Mouse (Mus musculus) midbrain, embryonic 13.5 days (tissue): ENCODE data around the gene Txnrd2. TPM values are rescaled to one million over a fixed set of nuclear protein-coding genes. Genes with fewer than 3 reads are reported as not detected.

Experiments
- ATAC-seq: fragments of 200-750 bp; cut with Nextera tagmentation; 2 replicates; pipeline ENCODE4 v1.8.0; 2017; ENCODE audit warnings: mild to moderate bottlenecking, moderate TSS enrichment, moderate library complexity
- H3K27ac ChIP-seq: fragments of 300-500 bp; sonication (generic); 2 replicates; pipeline ENCODE4 v1.5.1; 2015; ENCODE audit warnings: inconsistent platforms, mild to moderate bottlenecking, moderate library complexity
- H3K27me3 ChIP-seq: fragments of 300-500 bp; sonication (generic); 2 replicates; pipeline ENCODE4 v1.6.1; 2015; ENCODE audit warnings: mild to moderate bottlenecking, inconsistent platforms
- H3K36me3 ChIP-seq: fragments of 300-500 bp; sonication (generic); 2 replicates; pipeline ENCODE4 v1.6.1; 2015; ENCODE audit warnings: mild to moderate bottlenecking, inconsistent platforms
- H3K4me1 ChIP-seq: fragments of 300-500 bp; sonication (generic); replicated peaks from 2 replicates; pipeline ENCODE4 v1.6.1; 2015; ENCODE audit warnings: inconsistent platforms
- H3K4me2 ChIP-seq: fragments of 300-500 bp; sonication (generic); replicated peaks from 2 replicates; pipeline ENCODE4 v1.6.1; 2015; ENCODE audit warnings: moderate library complexity, mild to moderate bottlenecking, inconsistent platforms
- H3K4me3 ChIP-seq: fragments of 300-500 bp; sonication (generic); replicated peaks from 2 replicates; pipeline ENCODE4 v1.5.1; 2015; ENCODE audit warnings: mild to moderate bottlenecking, inconsistent platforms
- H3K9ac ChIP-seq: fragments of 300-500 bp; sonication (generic); replicated peaks from 2 replicates; pipeline ENCODE4 v1.6.1; 2015; ENCODE audit warnings: mild to moderate bottlenecking, inconsistent platforms
- H3K9me3 ChIP-seq: fragments of 300-500 bp; sonication (generic); 2 replicates; pipeline ENCODE4 v1.6.1; 2016; ENCODE audit warnings: mild to moderate bottlenecking, inconsistent platforms
- WGBS: fragments of 180-500 bp; shearing (Covaris S2); methylation state at CpG from one replicate; pipeline ENCODE4 v1.1.7; 2015; 5-methylcytosine and 5-hydroxymethylcytosine counted together
- polyA plus RNA-seq: library from polyadenylated mRNA; unstranded; fragments of >200 nt; fragmentation: Nextera tagmentation; extraction: Ambion mirVana; gene quantifications from 2 replicates; pipeline ENCODE4 v1.2.1, GENCODE M21; 2015

Gene Txnrd2
- polyA plus RNA-seq, 1 experiment from 2014 or later: 25.9 TPM

DNA sequence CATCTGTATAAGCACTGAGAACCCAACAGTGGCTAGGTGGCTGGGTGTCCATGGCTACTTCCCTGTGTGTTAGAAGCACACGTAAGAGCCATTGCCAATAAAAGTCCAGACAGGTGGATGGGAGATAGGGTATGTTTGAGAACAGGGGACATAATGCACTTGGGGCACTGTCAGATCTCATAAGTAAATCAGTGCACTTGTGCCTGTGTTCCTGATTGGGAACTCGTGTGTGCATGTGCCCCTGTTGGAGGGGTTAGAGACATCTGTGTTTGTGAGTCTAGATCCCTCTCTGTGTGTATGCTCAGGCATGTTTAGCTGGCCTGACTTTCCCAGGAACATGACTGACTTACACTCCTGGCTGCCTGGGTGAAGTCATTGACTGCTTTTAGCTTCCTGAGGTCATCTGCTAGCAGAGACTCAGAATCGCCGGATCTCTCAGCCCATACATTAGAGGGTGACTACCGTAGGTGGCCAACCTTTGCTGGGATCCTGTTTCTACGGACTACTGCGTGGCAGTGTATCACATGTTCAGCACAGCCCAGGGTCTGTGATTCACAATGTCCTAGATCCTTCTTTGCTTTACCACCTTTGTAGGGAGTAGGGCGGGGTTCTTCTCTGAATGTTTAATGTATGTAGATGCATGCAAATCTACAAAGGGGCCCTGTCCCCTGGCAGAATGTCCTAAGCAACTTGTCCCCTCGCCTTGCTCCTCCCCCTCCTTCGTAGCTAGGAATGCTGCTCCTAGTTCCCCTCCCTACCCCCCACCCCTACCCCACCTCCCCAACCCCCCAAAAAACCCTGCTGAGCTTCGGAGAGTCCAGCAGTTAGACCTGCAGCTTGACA, 31.2 kb upstream of the Txnrd2 start:
- ATAC-seq: peak; percentile 19
- Histone ChIP-seq H3K4me1 (peaks cover 66% of the 10 kb centered on the region), H3K4me3 (peak overlapping the region; percentile 16), H3K9me3 (no peaks in the 10 kb centered on the region), H3K4me2 (peak overlapping the region; percentile 87), H3K27me3 (no peaks in the 10 kb centered on the region), H3K27ac (peak overlapping the region; percentile 96), H3K9ac (peak overlapping the region; percentile 33; the same call in 1 of the 2 replicates), H3K36me3 (peaks cover 42% of the 10 kb centered on the region)
- 11% methylated on average over 11 of the region's 11 CpGs for WGBS

DNA sequence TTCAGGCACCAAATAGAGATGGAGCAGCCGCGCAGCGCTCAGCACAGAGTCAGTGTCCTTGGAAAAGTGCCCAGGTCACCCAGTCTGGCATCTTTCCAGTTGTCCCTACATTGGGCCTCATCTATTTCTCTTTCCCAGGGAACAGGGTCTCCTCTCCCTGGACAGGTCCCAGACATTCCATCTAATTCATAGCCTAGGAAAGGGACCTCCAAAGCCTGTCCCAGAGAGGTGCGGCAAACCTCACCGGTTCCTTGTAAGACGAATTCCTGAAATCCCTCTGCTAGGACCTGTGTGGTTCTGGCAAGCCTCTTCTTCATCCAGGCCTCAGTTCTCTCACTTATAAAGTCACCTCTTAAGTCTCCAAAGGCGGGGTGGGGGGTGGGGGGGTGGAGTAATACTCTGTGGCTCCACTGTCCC, 30.6 kb upstream of the Txnrd2 start:
- Histone ChIP-seq H3K27ac (peak overlapping the region; percentile 78), H3K4me2 (peak overlapping the region; percentile 87), H3K27me3 (no peaks in the 10 kb centered on the region), H3K4me1 (peaks cover 72% of the 10 kb centered on the region), H3K9ac (peak overlapping the region; percentile 44), H3K9me3 (no peaks in the 10 kb centered on the region), H3K36me3 (peaks cover 44% of the 10 kb centered on the region), H3K4me3 (peak overlapping the region; percentile 8; the same call in 1 of the 2 replicates)
- 15% methylated on average over 6 of the region's 7 CpGs for WGBS
- ATAC-seq: no peak; the same call in none of the 2 replicates

DNA sequence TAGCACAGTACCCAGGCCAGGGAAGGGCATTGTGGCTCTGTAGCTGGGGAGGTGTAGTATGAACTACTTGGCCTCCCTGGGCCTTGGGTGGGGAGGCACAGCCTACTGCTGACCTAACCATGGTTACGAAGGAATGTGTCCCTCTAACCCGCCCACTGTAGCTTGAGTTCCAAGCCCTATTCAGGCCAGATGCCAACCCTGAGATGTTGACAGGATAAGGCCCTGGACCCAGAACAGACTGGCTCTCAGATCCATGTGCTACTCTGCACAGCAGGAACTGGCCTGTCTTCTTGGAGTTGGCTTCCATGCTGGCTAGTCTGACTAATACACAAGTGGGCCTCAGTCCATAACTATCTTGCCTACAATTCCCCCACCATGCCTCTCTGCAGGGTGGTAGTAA, 30.0 kb upstream of the Txnrd2 start:
- Histone ChIP-seq H3K4me2 (peak overlapping the region; percentile 87), H3K4me1 (peaks cover 78% of the 10 kb centered on the region), H3K36me3 (peaks cover 45% of the 10 kb centered on the region), H3K27me3 (no peaks in the 10 kb centered on the region), H3K4me3 (peak overlapping the region; percentile 8; the same call in 1 of the 2 replicates), H3K27ac (peak overlapping the region; percentile 78), H3K9ac (peak overlapping the region; percentile 44), H3K9me3 (no peaks in the 10 kb centered on the region)
- WGBS: 45% methylated on average over 2 of the region's 2 CpGs
- ATAC-seq: no peak

DNA sequence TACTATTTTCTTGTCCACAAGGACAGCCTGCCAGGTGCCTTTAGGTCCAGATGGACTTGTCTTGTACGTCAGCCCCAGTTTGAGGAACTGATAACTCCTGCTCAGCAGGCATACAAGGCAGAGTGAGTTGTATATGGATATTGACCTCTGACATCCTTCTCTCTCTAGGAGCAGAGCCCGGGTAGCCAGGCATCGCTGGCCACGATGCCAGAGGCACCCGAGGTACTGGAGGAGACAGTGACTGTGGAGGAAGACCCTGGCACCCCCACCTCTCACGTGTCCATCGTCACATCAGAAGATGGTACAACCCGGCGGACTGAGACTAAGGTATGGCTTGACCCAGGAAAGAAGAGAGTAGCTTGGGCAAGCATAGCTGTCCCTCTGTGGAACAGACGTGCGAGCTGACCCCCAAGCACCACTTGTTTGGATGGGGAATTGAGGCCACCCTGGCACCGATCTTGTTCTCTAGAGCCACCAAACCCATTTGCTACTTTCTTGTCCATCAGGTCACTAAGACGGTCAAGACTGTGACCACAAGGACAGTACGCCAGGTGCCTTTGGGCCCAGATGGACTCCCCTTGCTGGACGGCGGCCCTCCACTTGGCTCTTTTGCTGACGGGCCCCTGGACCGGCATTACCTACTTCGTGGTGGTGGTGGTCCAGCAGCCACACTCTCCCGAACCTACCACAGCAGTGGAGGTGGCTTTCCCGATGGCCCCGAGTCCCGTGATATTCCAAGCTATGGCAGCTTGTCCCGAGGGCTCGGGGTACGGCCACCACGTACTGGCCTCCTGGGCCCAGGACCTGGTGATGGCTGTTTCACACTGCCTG, 29.2 kb upstream of the Txnrd2 start:
- Histone ChIP-seq H3K4me1 (peaks cover 82% of the 10 kb centered on the region), H3K36me3 (peaks cover 53% of the 10 kb centered on the region)
- 95% methylated on average over 27 of the region's 27 CpGs for WGBS

DNA sequence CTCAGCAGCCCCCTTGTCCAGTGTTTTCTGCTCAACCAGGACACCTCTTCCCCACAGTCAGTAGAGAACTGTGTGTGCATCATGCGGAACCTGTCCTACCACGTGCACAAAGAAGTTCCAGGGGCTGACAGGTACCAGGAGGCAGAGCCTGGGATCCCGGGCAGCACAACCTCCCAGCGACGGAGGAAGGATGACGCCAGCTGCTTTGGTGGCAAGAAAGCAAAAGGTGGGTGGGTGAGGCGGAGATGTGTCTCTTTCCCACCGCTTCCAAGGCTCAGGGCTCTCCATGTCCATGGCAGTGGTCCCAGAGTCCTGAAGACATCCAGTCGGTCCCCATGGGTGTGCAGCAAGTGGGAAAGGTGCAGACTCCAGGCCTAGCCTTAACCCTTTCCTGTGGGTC, 26.2 kb upstream of the Txnrd2 start:
- Histone ChIP-seq H3K4me3 (no peak overlapping the region), H3K27me3 (no peaks in the 10 kb centered on the region), H3K9ac (peak overlapping the region; percentile 58), H3K9me3 (no peaks in the 10 kb centered on the region), H3K27ac (peak overlapping the region; percentile 91), H3K36me3 (peaks cover 83% of the 10 kb centered on the region), H3K4me1 (peaks cover 56% of the 10 kb centered on the region), H3K4me2 (peak overlapping the region; percentile 34)
- ATAC-seq: 0 out of 2 replicates have a peak, but pooled peaks have one; percentile 0
- 47% methylated on average over 9 of the region's 9 CpGs for WGBS

More for the DNA sequence above, 29.2 kb upstream of the Txnrd2 start:
- no peak for ATAC-seq
- Histone ChIP-seq H3K4me2 (no peak overlapping the region), H3K27me3 (no peaks in the 10 kb centered on the region), H3K27ac (peak overlapping the region; percentile 78), H3K4me3 (no peak overlapping the region), H3K9me3 (no peaks in the 10 kb centered on the region), H3K9ac (0 out of 2 replicates have a peak overlapping the region, but pooled peaks have one; percentile 16)

DNA sequence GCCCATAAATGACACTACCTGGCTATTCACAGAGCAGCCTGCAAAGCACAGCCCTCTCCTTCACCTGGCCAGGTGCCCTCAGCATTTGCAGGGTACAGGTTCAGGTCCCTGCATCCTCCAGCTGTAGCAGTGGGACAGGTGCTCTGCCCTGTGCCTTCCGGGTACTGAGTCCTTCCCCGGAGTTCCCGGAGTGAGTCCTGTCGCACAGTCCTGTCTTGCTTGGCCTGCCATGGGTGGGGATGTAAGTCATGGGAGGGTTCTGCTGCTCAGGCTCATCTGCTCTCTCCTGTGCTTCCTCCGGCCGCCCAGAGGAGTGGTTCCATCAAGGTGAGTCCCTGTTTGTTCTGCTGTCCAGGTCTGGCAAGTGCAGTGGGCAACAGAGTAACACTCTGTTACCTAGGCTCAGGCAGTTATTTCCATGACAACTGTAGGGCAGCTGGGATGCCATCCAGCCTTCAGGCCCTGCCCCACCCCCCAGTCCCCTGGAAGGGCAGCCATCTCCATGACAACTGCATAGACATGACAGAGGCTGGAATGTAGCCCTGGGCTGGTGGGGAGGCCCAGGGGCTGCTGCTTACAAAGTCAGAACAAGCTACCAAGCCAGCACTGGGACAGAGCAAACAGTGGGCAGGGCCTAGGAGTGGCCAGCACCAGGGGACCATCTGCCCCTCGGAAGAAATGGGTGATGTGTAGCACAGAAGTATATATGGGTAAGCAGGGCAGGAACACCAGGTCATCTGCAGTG, 25.5 kb upstream of the Txnrd2 start:
- Histone ChIP-seq H3K36me3 (peaks cover 90% of the 10 kb centered on the region), H3K9me3 (no peaks in the 10 kb centered on the region), H3K27me3 (no peaks in the 10 kb centered on the region), H3K4me2 (peak overlapping the region; percentile 34), H3K27ac (peak overlapping the region; percentile 91), H3K4me3 (0 out of 2 replicates have a peak overlapping the region, but pooled peaks have one; percentile 3), H3K4me1 (peaks cover 54% of the 10 kb centered on the region), H3K9ac (peak overlapping the region; percentile 58)
- 9% methylated on average over 7 of the region's 7 CpGs for WGBS
- ATAC-seq: peak; percentile 90

DNA sequence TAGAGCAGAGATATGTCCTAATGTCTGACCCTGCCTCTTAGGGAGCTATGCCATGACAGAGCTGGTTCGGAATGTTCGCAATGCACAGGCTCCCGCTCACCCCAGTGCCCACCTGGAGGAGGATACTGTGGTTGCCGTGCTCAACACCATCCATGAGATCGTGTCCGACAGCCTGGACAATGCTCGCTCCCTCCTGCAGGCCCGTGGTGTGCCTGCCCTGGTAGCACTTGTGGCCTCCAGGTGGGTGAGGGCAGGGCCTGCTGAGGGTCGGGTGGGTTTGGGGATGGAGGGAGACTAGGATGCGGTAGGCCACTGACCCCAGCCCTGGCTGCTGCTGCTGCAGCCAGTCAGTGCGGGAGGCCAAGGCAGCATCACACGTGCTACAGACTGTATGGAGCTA, 22.9 kb upstream of the Txnrd2 start:
- no peak overlapping the region for H3K27ac ChIP-seq
- no peaks in the 10 kb centered on the region for H3K27me3 ChIP-seq
- no peak overlapping the region for H3K4me2 ChIP-seq
- H3K4me1 ChIP-seq: peaks cover 44% of the 10 kb centered on the region
- no peak overlapping the region for H3K4me3 ChIP-seq
- H3K9me3 ChIP-seq: no peaks in the 10 kb centered on the region
- H3K36me3 ChIP-seq: peaks cover 91% of the 10 kb centered on the region
- no peak overlapping the region for H3K9ac ChIP-seq
- ATAC-seq: no peak
- 91% methylated on average over 12 of the region's 12 CpGs for WGBS

DNA sequence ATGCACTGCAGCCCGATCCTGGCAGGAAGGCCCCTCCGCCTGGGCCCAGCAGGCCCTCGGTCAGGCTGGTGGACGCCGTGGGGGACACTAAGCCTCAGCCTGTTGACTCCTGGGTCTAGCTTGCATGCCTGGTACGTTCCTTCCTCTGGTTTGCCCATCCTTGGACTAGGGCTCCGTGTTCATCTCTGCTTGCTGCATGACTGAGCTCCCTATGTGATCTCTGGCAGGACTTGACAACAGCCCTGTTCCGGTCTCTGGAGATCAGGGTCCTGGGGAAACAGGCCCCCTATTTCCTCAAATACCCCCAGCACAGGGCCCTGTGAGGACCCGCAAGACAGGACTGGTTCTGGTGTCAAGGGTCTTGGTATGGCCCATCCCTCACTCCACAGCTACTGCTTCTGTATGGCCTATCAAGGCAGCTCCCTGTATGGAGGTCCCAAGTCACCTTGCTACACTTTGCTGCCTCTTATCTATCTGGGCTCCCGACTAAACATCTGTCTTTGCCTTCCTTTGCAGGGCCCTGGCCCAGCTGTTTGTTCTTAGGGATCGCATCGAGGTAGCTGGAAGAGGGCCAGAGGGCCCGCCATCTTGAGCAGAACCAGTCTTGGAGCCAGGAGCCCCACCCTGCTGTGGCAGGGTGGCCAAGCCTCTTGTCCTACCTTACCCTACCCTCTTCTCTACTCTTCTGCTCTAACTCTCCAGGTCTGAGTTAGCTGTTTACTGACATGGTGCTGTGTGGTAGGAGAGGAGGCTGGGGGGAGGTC, 20.9 kb upstream of the Txnrd2 start:
- Histone ChIP-seq H3K4me1 (peaks cover 39% of the 10 kb centered on the region), H3K27me3 (no peaks in the 10 kb centered on the region), H3K9ac (no peak overlapping the region), H3K27ac (peak overlapping the region; percentile 69), H3K4me2 (no peak overlapping the region), H3K9me3 (no peaks in the 10 kb centered on the region), H3K36me3 (peaks cover 85% of the 10 kb centered on the region), H3K4me3 (no peak overlapping the region)
- 88% methylated on average over 13 of the region's 13 CpGs for WGBS
- ATAC-seq: no peak

DNA sequence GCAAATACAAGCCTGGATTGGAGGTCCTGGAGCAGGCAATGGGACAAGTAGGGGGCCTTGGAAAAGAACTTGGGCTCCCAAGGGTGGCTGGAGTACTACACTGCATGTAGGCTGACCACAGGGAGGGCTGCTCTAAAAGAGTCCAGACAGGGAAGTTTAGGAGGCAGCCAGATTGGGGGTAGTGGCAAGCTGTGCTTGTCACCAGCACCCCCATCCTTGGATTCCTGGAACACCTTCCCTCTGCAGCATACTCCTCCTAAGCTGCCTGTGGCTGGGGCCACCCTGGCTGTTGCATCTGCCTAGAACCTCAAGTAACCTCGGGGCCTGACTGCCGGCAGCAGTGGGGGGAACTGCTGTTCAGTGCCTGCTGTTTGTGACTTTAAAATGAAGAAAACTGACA, 20.3 kb upstream of the Txnrd2 start:
- peaks cover 88% of the 10 kb centered on the region for H3K36me3 ChIP-seq
- 59% methylated on average over 2 of the region's 2 CpGs for WGBS
- peak overlapping the region; percentile 69 for H3K27ac ChIP-seq

DNA sequence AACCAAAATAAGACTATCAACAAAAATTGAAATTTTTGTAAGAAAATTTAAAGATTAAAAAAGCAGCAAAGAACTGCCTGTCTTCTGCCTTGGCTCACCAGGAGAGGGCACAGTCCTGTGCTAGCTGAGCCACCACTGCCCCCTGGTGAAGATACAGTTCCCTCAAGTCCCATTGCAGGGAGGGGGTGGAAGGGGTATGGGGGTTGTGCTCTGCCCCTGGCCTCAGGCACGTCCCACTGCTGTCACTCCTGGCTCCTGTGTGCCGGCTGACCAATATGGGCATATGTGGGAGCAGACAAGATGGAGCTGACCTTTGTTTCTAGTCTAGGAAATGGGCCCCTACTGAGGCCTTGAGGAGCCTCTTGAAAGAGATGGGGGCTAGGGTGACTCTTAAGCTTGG, 19.9 kb upstream of the Txnrd2 start:
- Histone ChIP-seq H3K4me2 (no peak overlapping the region), H3K36me3 (peaks cover 87% of the 10 kb centered on the region), H3K27ac (0 out of 2 replicates have a peak overlapping the region, but pooled peaks have one; percentile 21), H3K4me3 (no peak overlapping the region), H3K9me3 (no peaks in the 10 kb centered on the region), H3K9ac (no peak overlapping the region), H3K4me1 (peaks cover 39% of the 10 kb centered on the region), H3K27me3 (no peaks in the 10 kb centered on the region)
- ATAC-seq: peak; percentile 32; the same call in 1 of the 2 replicates
- 8% methylated on average over 2 of the region's 2 CpGs for WGBS

More for the DNA sequence above, 20.3 kb upstream of the Txnrd2 start:
- 0 out of 2 replicates have a peak overlapping the region, but pooled peaks have one; percentile 16 for H3K9ac ChIP-seq
- no peak overlapping the region for H3K4me2 ChIP-seq
- peaks cover 39% of the 10 kb centered on the region for H3K4me1 ChIP-seq
- no peak for ATAC-seq
- no peaks in the 10 kb centered on the region for H3K9me3 ChIP-seq
- no peaks in the 10 kb centered on the region for H3K27me3 ChIP-seq
- H3K4me3 ChIP-seq: no peak overlapping the region

DNA sequence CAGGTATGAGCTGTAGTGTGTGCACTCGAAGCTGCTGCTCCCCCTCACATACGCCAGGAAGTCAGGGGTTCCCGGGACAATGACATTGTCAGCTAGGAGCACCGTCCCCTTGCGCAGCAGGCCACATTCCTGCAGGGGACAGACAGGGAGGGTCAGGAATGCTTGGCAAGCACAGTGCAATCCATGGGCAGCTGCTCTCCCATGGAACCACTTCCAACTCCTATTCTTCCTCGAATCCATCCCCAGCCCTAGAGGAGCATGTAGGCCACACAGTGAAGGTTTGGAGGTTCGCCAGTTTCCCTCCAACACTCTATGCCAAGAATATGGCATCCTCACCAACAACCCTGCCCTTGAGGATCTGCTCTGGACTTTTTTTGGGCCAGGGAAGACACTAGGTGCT, 18.3 kb upstream of the Txnrd2 start:
- Histone ChIP-seq H3K27ac (peak overlapping the region; percentile 60), H3K9me3 (no peaks in the 10 kb centered on the region), H3K4me2 (no peak overlapping the region), H3K4me1 (peaks cover 40% of the 10 kb centered on the region), H3K36me3 (peaks cover 77% of the 10 kb centered on the region), H3K27me3 (no peaks in the 10 kb centered on the region), H3K4me3 (no peak overlapping the region), H3K9ac (no peak overlapping the region)
- 72% methylated on average over 7 of the region's 7 CpGs for WGBS
- ATAC-seq: no peak
